Mouse (Mus musculus): ENCODE results near the gene Ccl27a.

- no peak for TF ChIP-seq CTCF (IDR thresholded peaks at IDR 0.05; ENCODE audit: low read depth)
- TF ChIP-seq EP300 (optimal IDR thresholded peaks at IDR 0.05) = no peak
These were observed 19.2 kb downstream of the Ccl27a start, which contains the start of gene Galt for GRCm38 (mm10) chr4:41754797-41755337.

Data from stomach, postnatal 0 days (tissue).